Mouse (Mus musculus): ENCODE measurements around the gene Syngr2. TPM values are rescaled to one million over a fixed set of nuclear protein-coding genes. Genes with fewer than 3 reads are reported as not detected.

The Syngr2 gene
- polyA plus RNA-seq, 1 experiment from 2014 or later = 15.0 TPM

GRCm38 (mm10) chr11:117863174-117863856 is 53.8 kb downstream of the Syngr2 start:
- Histone ChIP-seq H3K9me3 (no peaks in the 10 kb centered on the region), H3K27me3 (peaks cover 54% of the 10 kb centered on the region), H3K4me1 (replicated peaks) (peaks cover 47% of the 10 kb centered on the region), H3K4me3 (replicated peaks) (no peak overlapping the region), H3K27ac (no peak overlapping the region), H3K36me3 (no peaks in the 10 kb centered on the region), H3K9ac (replicated peaks) (0 out of 2 replicates have a peak overlapping the region, but pooled peaks have one; percentile 3), H3K4me2 (replicated peaks) (no peak overlapping the region)
- no peak for ATAC-seq
- 23% methylated on average over 11 of the region's 11 CpGs for WGBS

Other genes with a start within 250 kb of the Syngr2 start
- gene Tnrc6c, start 155.4 kb upstream of the Syngr2 start, polyA plus RNA-seq (2015; fragmentation: Nextera tagmentation; extraction: Ambion mirVana) = 30.3 and 31.7 TPM in 2 replicates
- gene Tmc8, start 27.6 kb upstream of the Syngr2 start, polyA plus RNA-seq (2015; fragmentation: Nextera tagmentation; extraction: Ambion mirVana) = 1.3 and 1.4 TPM in 2 replicates
- 3.9 and 4.1 TPM in 2 replicates for gene Tmc6, start 27.5 kb upstream of the Syngr2 start, polyA plus RNA-seq (2015; fragmentation: Nextera tagmentation; extraction: Ambion mirVana)
- not detected in 2 replicates for gene 6030468B19Rik, start 12.0 kb upstream of the Syngr2 start, polyA plus RNA-seq (2015; fragmentation: Nextera tagmentation; extraction: Ambion mirVana)
- 0.55 and 0.70 TPM in 2 replicates for gene Gm20708, start within 50 bp of the Syngr2 start, polyA plus RNA-seq (2015; fragmentation: Nextera tagmentation; extraction: Ambion mirVana)
- 4.1 and 4.3 TPM in 2 replicates for gene Afmid, start 16.3 kb downstream of the Syngr2 start, polyA plus RNA-seq (2015; fragmentation: Nextera tagmentation; extraction: Ambion mirVana)
- 34.5 and 36.2 TPM in 2 replicates for gene Tk1, start 16.4 kb downstream of the Syngr2 start, polyA plus RNA-seq (2015; fragmentation: Nextera tagmentation; extraction: Ambion mirVana)
- gene Birc5, start 39.6 kb downstream of the Syngr2 start, polyA plus RNA-seq (2015; fragmentation: Nextera tagmentation; extraction: Ambion mirVana) = 99.1 and 105 TPM in 2 replicates
- gene Tmem235, start 51.1 kb downstream of the Syngr2 start, polyA plus RNA-seq (2015; fragmentation: Nextera tagmentation; extraction: Ambion mirVana) = not detected in 2 replicates
- 2.6 and 3.0 TPM in 2 replicates for gene Tha1, start 63.8 kb downstream of the Syngr2 start, polyA plus RNA-seq (2015; fragmentation: Nextera tagmentation; extraction: Ambion mirVana)
- 8.3 and 9.3 TPM in 2 replicates for gene Socs3, start 160.4 kb downstream of the Syngr2 start, polyA plus RNA-seq (2015; fragmentation: Nextera tagmentation; extraction: Ambion mirVana)
- gene Pgs1, start 176.6 kb downstream of the Syngr2 start, polyA plus RNA-seq (2015; fragmentation: Nextera tagmentation; extraction: Ambion mirVana) = 46.0 and 50.8 TPM in 2 replicates